Mouse (Mus musculus): ENCODE results near the gene Fthl17e. TPM values are rescaled to one million over a fixed set of nuclear protein-coding genes. Genes with fewer than 3 reads are reported as not detected.

Gene Fthl17e
- polyA plus RNA-seq (2017; shearing (Covaris generic)) = not detected

GRCm38 (mm10) chrX:9033193-9033592, at the start of gene Fthl17e:
Gene Fthl17e, plus strand, starts transcription at chrX:9033493.

DNA sequence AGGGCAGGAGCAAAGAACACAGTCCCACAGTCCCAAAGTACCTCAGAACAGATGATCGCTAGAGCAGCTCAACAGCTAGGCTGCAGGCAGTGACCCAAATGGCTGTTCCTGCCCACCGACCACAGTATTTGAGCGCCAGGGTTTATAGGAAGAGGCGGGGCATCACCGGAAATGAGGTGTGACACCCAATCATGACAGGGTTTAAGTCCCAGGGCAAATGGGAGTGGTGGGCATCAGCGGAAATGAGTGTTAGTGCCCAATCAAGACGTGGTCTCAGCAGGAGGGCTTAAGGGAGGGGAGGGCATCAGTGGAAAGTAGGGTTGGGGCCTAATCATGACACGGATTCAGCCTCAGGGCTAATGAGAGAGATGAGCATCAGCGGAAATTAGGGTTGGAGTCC, 46.6 kb upstream of the Fthl17e start, which contains the start of gene Fthl17d:
Gene Fthl17d (minus strand): TSS at position 101 of the 400 bp plus-strand sequence.

DNA sequence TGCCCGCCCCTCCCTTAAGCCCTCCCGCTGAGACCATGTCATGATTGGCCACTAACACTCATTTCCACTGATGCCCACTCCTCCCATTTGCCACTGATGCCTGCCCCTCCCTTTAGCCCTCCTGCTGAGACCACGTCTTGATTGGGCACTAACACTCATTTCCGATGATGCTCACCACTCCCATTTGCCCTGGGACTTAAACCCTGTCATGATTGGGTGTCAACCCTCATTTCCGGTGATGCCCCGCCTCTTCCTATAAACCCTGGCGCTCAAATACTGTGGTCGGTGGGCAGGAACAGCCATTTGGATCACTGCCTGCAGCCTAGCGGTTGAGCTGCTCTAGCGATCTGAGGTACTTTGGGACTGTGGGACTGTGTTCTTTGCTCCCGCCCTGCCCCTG, 29.4 kb downstream of the Fthl17e start, which contains the start of gene Fthl17f:
Gene Fthl17f (plus strand): TSS at position 301 of the 400 bp plus-strand sequence.

Other genes starting within 250 kb of the Fthl17e start
- gene Ssxb5, start 229.8 kb upstream of the Fthl17e start, polyA plus RNA-seq (2017; shearing (Covaris generic)) = not detected
- not detected for gene Gm6592, start 189.5 kb upstream of the Fthl17e start, polyA plus RNA-seq (2017; shearing (Covaris generic))
- gene Gm5751, start 159.2 kb upstream of the Fthl17e start, polyA plus RNA-seq (2017; shearing (Covaris generic)) = not detected
- gene B630019K06Rik, start 141.1 kb upstream of the Fthl17e start, polyA plus RNA-seq (2017; shearing (Covaris generic)) = 0.42 TPM
- gene Fthl17b, start 70.5 kb upstream of the Fthl17e start, polyA plus RNA-seq (2017; shearing (Covaris generic)) = not detected
- gene Fthl17c, start 56.9 kb upstream of the Fthl17e start, polyA plus RNA-seq (2017; shearing (Covaris generic)) = not detected
- gene Fthl17d, start 46.7 kb upstream of the Fthl17e start, polyA plus RNA-seq (2017; shearing (Covaris generic)) = not detected
- not detected for gene Fthl17f, start 29.5 kb downstream of the Fthl17e start, polyA plus RNA-seq (2017; shearing (Covaris generic))
- not detected for gene 4930402K13Rik, start 71.1 kb downstream of the Fthl17e start, polyA plus RNA-seq (2017; shearing (Covaris generic))
- 0.33 TPM for gene Lancl3, start 166.4 kb downstream of the Fthl17e start, polyA plus RNA-seq (2017; shearing (Covaris generic))
- gene Gm14862, start 223.4 kb downstream of the Fthl17e start, polyA plus RNA-seq (2017; shearing (Covaris generic)) = not detected
- gene Xk, start 239.3 kb downstream of the Fthl17e start, polyA plus RNA-seq (2017; shearing (Covaris generic)) = 0.67 TPM